Mouse (Mus musculus) neural tube, embryonic 10.5 days (tissue): ENCODE measurements at regions not wholly inside any gene's neighbourhood (a gene's known extent, or its start where the extent isn't known, plus 50 kb on each side); places are given as distances from the start of the nearest gene placed in this dataset.

Experiments
- DNase-seq: peaks from one replicate; pipeline ENCODE4 v3.0.0-alpha.2; 2017; ENCODE audit warnings: low spot score; ENCODE audit errors: extremely low spot score

GRCm38 (mm10) chr4:124079603-124080002 lies 161.8 kb upstream of the 4930535I16Rik start:
- DNase-seq = no peak

- no peak for DNase-seq
These were observed 157.7 kb upstream of the 4930535I16Rik start for GRCm38 (mm10) chr4:124075551-124075950.

- no peak for DNase-seq
These were observed 155.8 kb upstream of the 4930535I16Rik start for GRCm38 (mm10) chr4:124073646-124074045.

- DNase-seq = no peak
These were observed 146.8 kb upstream of the 4930535I16Rik start for GRCm38 (mm10) chr4:124064601-124065000.

GRCm38 (mm10) chr4:124063269-124064100 lies 145.7 kb upstream of the 4930535I16Rik start:
- DNase-seq = no peak

GRCm38 (mm10) chr4:124057607-124058006 lies 139.8 kb upstream of the 4930535I16Rik start:
- no peak for DNase-seq

GRCm38 (mm10) chr4:124054240-124054760 lies 136.5 kb upstream of the 4930535I16Rik start:
- DNase-seq = no peak

GRCm38 (mm10) chr4:124053340-124054038 lies 135.7 kb upstream of the 4930535I16Rik start:
- no peak for DNase-seq

- DNase-seq = no peak
These were observed 134.6 kb upstream of the 4930535I16Rik start for GRCm38 (mm10) chr4:124052387-124052786.

GRCm38 (mm10) chr4:124048348-124048831 lies 130.6 kb upstream of the 4930535I16Rik start:
- DNase-seq = peak; percentile 45

- DNase-seq = no peak
These were observed 130.1 kb upstream of the 4930535I16Rik start for GRCm38 (mm10) chr4:124047898-124048297.

- DNase-seq = no peak
These were observed 118.7 kb upstream of the 4930535I16Rik start for GRCm38 (mm10) chr4:124036483-124036882.

GRCm38 (mm10) chr4:124035657-124036061 lies 117.8 kb upstream of the 4930535I16Rik start:
- no peak for DNase-seq

GRCm38 (mm10) chr4:124035192-124035591 lies 117.4 kb upstream of the 4930535I16Rik start:
- no peak for DNase-seq

- no peak for DNase-seq
These were observed 110.2 kb upstream of the 4930535I16Rik start for GRCm38 (mm10) chr4:124028061-124028460.

- no peak for DNase-seq
These were observed 98.6 kb upstream of the 4930535I16Rik start for GRCm38 (mm10) chr4:124016401-124016800.

GRCm38 (mm10) chr4:124015323-124015722 lies 97.5 kb upstream of the 4930535I16Rik start:
- DNase-seq = no peak

- DNase-seq = no peak
These were observed 94.6 kb upstream of the 4930535I16Rik start for GRCm38 (mm10) chr4:124012406-124012805.

- no peak for DNase-seq
These were observed 90.9 kb upstream of the 4930535I16Rik start for GRCm38 (mm10) chr4:124008725-124009124.

- DNase-seq = no peak
These were observed 87.9 kb upstream of the 4930535I16Rik start for GRCm38 (mm10) chr4:124005626-124006315.

- DNase-seq = no peak
These were observed 84.9 kb upstream of the 4930535I16Rik start for GRCm38 (mm10) chr4:124002760-124003159.
